Mouse (Mus musculus) intestine, embryonic 16.5 days (tissue): Measurements from ENCODE around the gene Adgrg3. TPM values are rescaled to one million over a fixed set of nuclear protein-coding genes. Genes with fewer than 3 reads are reported as not detected.
A peak's percentile ranks its signal among the peaks of the same experiment; 100 is the strongest.

Experiments used
- ATAC-seq: fragments of 200-750 bp; cut with Nextera tagmentation; 2 replicates; pipeline ENCODE4 v1.8.0; 2017; ENCODE audit warnings: moderate TSS enrichment, moderate library complexity
- H3K27ac ChIP-seq: fragments of 300-500 bp; sonication (generic); 2 replicates; pipeline ENCODE4 v1.5.1; 2014; ENCODE audit warnings: mild to moderate bottlenecking, low read length
- H3K27me3 ChIP-seq: fragments of 300-500 bp; sonication (generic); replicated peaks from 2 replicates; pipeline ENCODE4 v1.6.1; 2014; ENCODE audit warnings: low read length, control low read depth, mixed read lengths; ENCODE audit not compliant: control insufficient read depth, insufficient read depth
- H3K36me3 ChIP-seq: fragments of 300-500 bp; sonication (generic); 2 replicates; pipeline ENCODE4 v1.6.1; 2014; ENCODE audit warnings: low read length, control low read depth; ENCODE audit not compliant: control insufficient read depth, insufficient read depth
- H3K4me1 ChIP-seq: fragments of 300-500 bp; sonication (generic); 2 replicates; pipeline ENCODE4 v1.6.1; 2014; ENCODE audit warnings: low read length, control low read depth, mixed read lengths; ENCODE audit not compliant: control insufficient read depth, insufficient read depth
- H3K4me2 ChIP-seq: fragments of 300-500 bp; sonication (generic); 2 replicates; pipeline ENCODE4 v1.6.1; 2014; ENCODE audit warnings: low read depth, low read length, control low read depth
- H3K4me3 ChIP-seq: fragments of 300-500 bp; sonication (generic); 2 replicates; pipeline ENCODE4 v1.5.1; 2014; ENCODE audit warnings: mild to moderate bottlenecking, low read length
- H3K9ac ChIP-seq: fragments of 300-500 bp; sonication (generic); 2 replicates; pipeline ENCODE4 v1.6.1; 2014; ENCODE audit warnings: low read depth, low read length
- H3K9me3 ChIP-seq: fragments of 300-500 bp; sonication (generic); 2 replicates; pipeline ENCODE4 v1.6.1; 2016; ENCODE audit warnings: low read length, control low read depth; ENCODE audit not compliant: control insufficient read depth
- WGBS: fragments of 180-500 bp; shearing (Covaris S2); extraction: QIAGEN DNeasy Blood & Tissue Kit; methylation state at CpG from one replicate; pipeline ENCODE4 v1.1.7; 2014; 5-methylcytosine and 5-hydroxymethylcytosine counted together
- polyA plus RNA-seq: library from polyadenylated mRNA; unstranded; fragments of >200 nt; fragmentation: Nextera tagmentation; extraction: Ambion mirVana; gene quantifications from 2 replicates; pipeline ENCODE4 v1.2.1, GENCODE M21; 2015

Adgrg3 gene
- polyA plus RNA-seq = 3.0 and 3.6 TPM in 2 replicates

DNA sequence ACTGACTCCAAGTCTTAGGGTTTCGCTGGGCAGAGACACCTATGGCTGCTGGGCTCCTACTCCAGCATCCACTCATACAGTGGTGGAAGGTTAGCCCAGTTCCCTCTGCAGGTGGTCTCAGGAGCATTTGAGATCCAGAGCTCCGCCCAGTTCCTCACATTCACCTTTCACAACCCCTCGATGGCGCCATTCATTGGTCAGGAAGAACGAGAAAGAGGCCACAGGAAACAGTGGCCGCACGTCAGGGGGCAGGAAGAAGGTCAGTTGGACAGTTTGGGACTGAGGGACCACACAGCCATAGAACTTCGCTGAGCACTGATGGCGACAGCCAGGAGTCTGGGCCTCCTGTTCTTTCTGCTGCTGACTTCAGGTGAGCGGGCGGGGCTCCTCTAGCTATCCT, at the start of gene Adgrg3:
Adgrg3 (plus strand) TSS at position 242 of the 400 bp plus-strand sequence.
- no peak within 1 kb of the TSS for H3K9ac ChIP-seq
- ATAC-seq = no peak
- no peak within 1 kb of the TSS for H3K27ac ChIP-seq
- no peaks in the 10 kb centered on the region for H3K9me3 ChIP-seq
- H3K4me2 ChIP-seq = no peak within 1 kb of the TSS
- no peaks in the 10 kb centered on the region for H3K27me3 ChIP-seq
- 64% methylated on average over 11 of the region's 11 CpGs for WGBS
- no peaks in the 10 kb centered on the region for H3K4me1 ChIP-seq
- H3K4me3 ChIP-seq = no peak within 1 kb of the TSS
- no peaks in the 10 kb centered on the region for H3K36me3 ChIP-seq

DNA sequence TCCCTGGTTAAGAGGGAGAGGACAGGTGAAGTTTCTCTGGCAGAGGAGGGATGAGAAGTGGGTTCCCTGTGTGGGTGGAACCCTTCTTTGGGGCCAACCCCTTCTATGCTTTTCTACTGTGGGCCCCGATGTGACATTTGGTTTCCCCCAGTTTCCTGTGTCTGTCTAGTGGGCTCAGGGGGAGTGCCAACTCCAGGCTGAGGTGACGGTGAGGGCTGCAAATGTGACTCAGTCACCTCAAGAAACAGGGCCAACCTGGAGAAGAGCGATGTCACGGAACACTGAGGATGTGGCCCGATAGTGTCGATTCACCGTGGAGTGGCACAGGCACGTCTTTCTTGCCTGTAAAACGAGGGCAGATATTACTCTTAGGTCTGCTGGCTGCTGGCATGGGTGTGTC, 44.2 kb upstream of the Adgrg3 start:
- Histone ChIP-seq H3K9ac (no peak overlapping the region), H3K4me3 (no peak overlapping the region), H3K27ac (no peak overlapping the region), H3K36me3 (no peaks in the 10 kb centered on the region), H3K4me2 (no peak overlapping the region), H3K4me1 (peaks cover 14% of the 10 kb centered on the region), H3K9me3 (no peaks in the 10 kb centered on the region), H3K27me3 (no peaks in the 10 kb centered on the region)
- WGBS = 86% methylated on average over 9 of the region's 9 CpGs
- ATAC-seq = no peak

DNA sequence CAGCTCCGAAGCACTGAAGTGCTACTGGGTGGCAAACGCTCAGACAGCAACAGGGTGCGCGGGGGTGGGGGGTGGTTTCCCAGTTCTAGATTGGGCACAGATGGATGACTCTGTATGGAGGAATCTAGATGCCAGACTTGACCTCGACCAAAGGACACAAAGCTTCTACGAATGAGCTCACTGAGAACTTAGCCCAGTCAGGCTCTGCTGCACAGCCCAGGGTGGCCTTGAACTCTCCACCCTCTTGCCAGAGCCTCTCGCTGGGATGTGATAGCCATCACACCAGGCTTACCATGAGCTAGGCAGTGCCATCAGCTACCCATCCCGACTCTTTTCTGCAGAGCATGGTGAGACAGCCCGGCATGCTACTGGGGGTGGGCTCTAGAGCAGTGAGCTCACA, 43.7 kb upstream of the Adgrg3 start:
- Histone ChIP-seq H3K27ac (peak overlapping the region; percentile 59), H3K4me2 (no peak overlapping the region), H3K27me3 (no peaks in the 10 kb centered on the region), H3K4me1 (peaks cover 15% of the 10 kb centered on the region), H3K4me3 (no peak overlapping the region), H3K9me3 (no peaks in the 10 kb centered on the region), H3K9ac (no peak overlapping the region), H3K36me3 (no peaks in the 10 kb centered on the region)
- no peak; the same call in 1 of the 2 replicates for ATAC-seq
- 74% methylated on average over 9 of the region's 9 CpGs for WGBS

DNA sequence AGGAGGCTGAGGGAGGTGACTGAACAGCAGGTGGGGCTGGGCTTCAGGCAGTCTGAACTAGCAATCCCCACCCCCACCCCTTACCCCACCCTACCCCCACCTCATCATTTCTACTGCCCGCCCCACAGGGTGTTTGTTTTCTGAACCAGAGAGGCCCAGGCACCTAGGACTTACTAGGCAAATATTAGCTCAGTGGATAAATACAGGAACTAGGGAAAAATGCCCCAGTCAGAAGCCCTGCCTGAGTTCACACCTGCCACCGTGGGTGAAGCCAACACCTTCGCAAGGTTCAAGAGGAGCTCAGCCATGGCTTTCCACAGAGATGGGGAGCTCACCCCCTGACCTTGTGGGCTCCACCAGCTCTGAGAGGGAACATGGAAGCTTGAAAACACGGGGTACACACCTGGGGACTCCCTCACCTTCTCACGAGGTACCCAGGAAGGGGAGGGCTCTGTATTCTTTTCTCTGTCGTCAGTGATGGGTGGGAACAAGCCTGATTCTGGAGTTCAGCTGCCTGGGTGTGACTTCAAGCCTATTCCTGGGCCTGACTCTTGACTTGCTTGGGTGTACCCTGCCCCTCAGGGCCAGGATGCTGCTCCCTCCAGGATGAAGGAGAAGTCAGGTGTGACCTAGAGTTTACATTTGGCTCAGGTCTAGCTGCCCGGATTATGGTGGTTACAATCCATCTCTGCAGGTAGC, 42.9 kb upstream of the Adgrg3 start, which contains the start of gene Adgrg1:
Adgrg1 (plus strand) TSS at position 285 of the 699 bp plus-strand sequence.
- WGBS = 36% methylated on average over 7 of the region's 7 CpGs
- Histone ChIP-seq H3K27me3 (no peaks in the 10 kb centered on the region), H3K9ac (no peak within 1 kb of the TSS), H3K4me2 (peak within 1 kb of the TSS; percentile 27; the same call in 1 of the 2 replicates), H3K4me3 (no peak within 1 kb of the TSS), H3K9me3 (no peaks in the 10 kb centered on the region), H3K27ac (peak within 1 kb of the TSS; percentile 86), H3K4me1 (peaks cover 15% of the 10 kb centered on the region), H3K36me3 (no peaks in the 10 kb centered on the region)
- peak; percentile 71 for ATAC-seq

DNA sequence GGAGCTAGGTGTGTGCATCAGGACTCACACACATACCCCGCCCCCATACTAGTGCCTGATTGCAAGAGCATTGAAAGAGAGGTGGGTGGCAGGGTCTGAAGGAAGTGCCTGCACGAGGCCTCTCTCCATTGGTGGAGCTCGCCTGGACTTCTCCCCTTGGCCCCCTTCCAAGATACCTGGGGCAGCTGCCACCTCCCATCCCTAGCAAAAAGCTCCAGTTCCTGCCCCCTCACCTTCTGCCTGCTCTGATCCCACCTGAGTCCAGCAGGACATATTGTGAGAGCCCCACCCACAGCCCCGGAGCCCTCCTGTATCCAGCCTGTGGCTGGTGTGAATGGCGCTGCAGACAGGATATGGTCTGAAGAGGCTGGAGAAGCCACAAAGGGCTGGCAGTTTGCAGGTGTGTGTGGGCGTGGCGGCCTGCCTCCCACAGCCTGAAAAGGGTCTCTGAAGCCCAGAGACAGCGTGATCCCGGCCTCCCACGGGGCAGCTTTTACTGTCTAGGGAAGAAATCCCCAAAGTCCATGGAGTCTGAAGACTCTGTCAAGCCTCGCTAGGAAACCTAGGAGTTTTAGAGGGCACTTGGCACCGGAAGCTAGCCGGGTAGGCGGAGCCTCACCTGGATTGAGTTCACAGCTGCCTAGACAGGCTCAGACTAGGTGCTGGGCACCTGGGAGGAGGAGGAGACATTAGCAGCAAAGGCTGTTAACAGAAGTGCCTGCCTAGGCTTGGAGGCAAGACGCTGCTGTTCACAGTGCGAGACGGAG, 40.7 kb upstream of the Adgrg3 start:
- WGBS = 9% methylated on average over 17 of the region's 17 CpGs
- H3K27me3 ChIP-seq = no peaks in the 10 kb centered on the region
- ATAC-seq = peak; percentile 80
- peak overlapping the region; percentile 95 for H3K27ac ChIP-seq
- peaks cover 25% of the 10 kb centered on the region for H3K4me1 ChIP-seq
- H3K36me3 ChIP-seq = no peaks in the 10 kb centered on the region
- H3K9me3 ChIP-seq = no peaks in the 10 kb centered on the region
- peak overlapping the region; percentile 50 for H3K4me3 ChIP-seq
- peak overlapping the region; percentile 60 for H3K4me2 ChIP-seq
- peak overlapping the region; percentile 74 for H3K9ac ChIP-seq

DNA sequence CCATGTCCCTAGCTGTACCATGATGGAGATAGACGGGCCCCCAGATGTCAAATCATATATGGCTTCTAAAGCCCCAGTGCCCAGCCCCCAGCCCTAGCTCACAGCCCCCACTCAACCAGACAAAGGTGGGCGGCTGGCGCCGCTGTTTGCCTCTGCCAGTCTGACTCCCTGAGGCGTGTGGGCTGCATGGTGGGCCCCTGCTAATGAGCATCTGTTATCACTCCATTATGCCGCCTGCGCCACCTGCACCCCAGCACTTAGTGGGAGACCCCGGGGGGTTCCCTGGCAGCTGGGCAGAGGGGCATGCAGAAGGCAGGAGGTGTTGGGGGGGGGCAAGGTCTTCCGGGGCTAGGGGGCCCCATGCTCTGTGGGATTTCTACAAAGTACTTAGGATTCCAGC, 39.4 kb upstream of the Adgrg3 start:
- no peaks in the 10 kb centered on the region for H3K27me3 ChIP-seq
- no peak for ATAC-seq
- H3K27ac ChIP-seq = 0 out of 2 replicates have a peak overlapping the region, but pooled peaks have one; percentile 95
- H3K4me3 ChIP-seq = peak overlapping the region; percentile 50
- H3K4me2 ChIP-seq = peak overlapping the region; percentile 60
- peak overlapping the region; percentile 74 for H3K9ac ChIP-seq
- no peaks in the 10 kb centered on the region for H3K9me3 ChIP-seq
- WGBS = 34% methylated on average over 9 of the region's 9 CpGs
- peaks cover 31% of the 10 kb centered on the region for H3K4me1 ChIP-seq
- no peaks in the 10 kb centered on the region for H3K36me3 ChIP-seq

DNA sequence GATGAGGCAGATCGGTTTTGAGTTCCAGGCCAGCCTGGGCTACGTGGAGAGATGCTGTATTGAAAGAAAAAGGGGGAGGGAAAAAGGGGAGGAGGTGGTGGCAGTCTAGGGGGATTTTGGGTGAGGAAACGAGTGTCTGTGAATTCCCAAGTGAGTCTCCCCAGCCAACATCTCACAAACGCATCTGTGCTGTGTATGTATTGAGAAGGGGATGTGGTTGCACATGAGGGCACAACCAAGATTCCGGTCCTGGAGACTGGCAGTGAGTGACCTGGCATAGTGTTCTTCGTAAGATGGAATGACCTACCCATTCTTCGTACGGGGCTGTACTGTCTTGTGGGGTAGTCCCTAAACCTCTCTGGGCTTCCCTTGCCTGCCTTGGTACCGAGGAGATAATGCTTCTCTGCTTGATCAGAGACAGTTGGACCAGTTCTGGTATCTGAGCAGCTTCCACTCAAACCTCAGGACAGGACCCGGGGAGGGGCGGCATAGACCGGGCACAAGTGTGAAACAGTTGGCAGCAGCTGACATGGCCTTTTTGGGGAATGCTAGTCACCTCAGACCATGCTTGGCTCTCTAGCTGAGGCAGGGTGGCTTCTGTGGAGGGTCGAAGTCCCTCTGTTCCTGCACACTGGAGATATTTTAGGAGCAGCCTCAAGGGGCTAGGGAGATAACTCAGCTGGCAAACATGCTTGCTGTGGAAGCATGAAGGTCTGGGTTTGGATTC, 38.7 kb upstream of the Adgrg3 start:
- H3K4me3 ChIP-seq = peak overlapping the region; percentile 50
- ATAC-seq = no peak
- H3K4me2 ChIP-seq = peak overlapping the region; percentile 60
- H3K9me3 ChIP-seq = no peaks in the 10 kb centered on the region
- H3K27ac ChIP-seq = no peak overlapping the region
- no peaks in the 10 kb centered on the region for H3K36me3 ChIP-seq
- WGBS = 74% methylated on average over 13 of the region's 13 CpGs
- no peak overlapping the region for H3K9ac ChIP-seq
- H3K4me1 ChIP-seq = peaks cover 37% of the 10 kb centered on the region
- H3K27me3 ChIP-seq = no peaks in the 10 kb centered on the region

DNA sequence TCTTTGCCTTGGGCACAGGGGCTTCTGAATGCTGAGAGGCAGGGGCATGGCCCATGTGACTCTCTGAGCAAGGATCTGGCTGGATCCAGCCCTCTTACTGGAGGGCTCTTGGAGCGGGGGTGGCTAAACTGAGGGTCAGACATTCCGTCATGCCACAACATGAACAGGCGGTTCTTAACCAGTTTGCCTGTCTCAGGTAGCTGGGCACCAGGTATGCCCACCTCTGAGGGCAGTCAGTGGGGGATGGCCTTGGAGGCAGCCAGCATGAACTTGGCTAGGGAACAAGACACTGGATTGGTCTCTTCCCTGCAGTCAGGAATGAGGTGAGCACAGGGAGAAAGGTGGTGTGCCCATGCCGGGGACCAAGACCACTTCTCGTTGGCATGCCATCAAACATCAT, 37.3 kb upstream of the Adgrg3 start:
- WGBS = 93% methylated on average over 5 of the region's 5 CpGs
- no peak overlapping the region for H3K4me2 ChIP-seq
- H3K4me1 ChIP-seq = peaks cover 45% of the 10 kb centered on the region
- ATAC-seq = no peak
- no peaks in the 10 kb centered on the region for H3K9me3 ChIP-seq
- H3K27me3 ChIP-seq = no peaks in the 10 kb centered on the region
- H3K4me3 ChIP-seq = no peak overlapping the region
- no peak overlapping the region for H3K27ac ChIP-seq
- H3K9ac ChIP-seq = no peak overlapping the region
- H3K36me3 ChIP-seq = no peaks in the 10 kb centered on the region

DNA sequence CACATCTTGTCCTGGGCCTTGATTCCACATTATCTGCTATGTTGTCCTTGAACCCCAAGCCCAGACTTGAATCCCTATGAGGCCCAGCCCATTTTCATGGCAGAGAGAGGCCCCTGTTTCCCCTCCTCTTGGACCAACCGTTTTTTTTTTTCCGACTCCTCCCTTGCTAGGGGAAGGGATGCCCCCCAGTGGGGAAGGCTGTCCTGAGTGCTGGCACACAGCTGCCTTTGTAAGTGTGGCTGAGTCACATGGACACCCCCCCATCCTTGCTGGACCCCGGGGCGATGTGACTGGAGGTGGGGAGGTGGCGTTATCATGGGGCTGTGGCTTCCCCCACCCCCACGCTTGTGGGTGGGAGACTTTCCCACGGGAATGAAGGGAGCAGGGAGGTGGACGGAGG, 36.5 kb upstream of the Adgrg3 start:
- no peak overlapping the region for H3K4me2 ChIP-seq
- no peaks in the 10 kb centered on the region for H3K27me3 ChIP-seq
- ATAC-seq = no peak
- peak overlapping the region; percentile 24; the same call in 1 of the 2 replicates for H3K9ac ChIP-seq
- 53% methylated on average over 8 of the region's 8 CpGs for WGBS
- H3K4me1 ChIP-seq = peaks cover 45% of the 10 kb centered on the region
- H3K4me3 ChIP-seq = no peak overlapping the region
- H3K27ac ChIP-seq = no peak overlapping the region
- H3K9me3 ChIP-seq = no peaks in the 10 kb centered on the region
- H3K36me3 ChIP-seq = no peaks in the 10 kb centered on the region
